Mouse (Mus musculus) liver, adult 2 months (tissue): ENCODE data around the gene Mrm2.

ENCODE experiments used
- CTCF ChIP-seq: fragments of 200-500 bp; IDR thresholded peaks from 2 replicates; pipeline ENCODE4 v1.5.1; 2011; ENCODE audit warnings: low read depth, low read length, control low read depth
- POLR2A ChIP-seq: fragments of 200-500 bp; IDR thresholded peaks from 2 replicates; pipeline ENCODE4 v1.6.1; 2011; ENCODE audit warnings: low read length, control low read depth; ENCODE audit not compliant: insufficient read depth; ENCODE audit errors: extremely low read depth

- TF ChIP-seq CTCF (no peak), POLR2A (no peak)
These were observed 8.1 kb upstream of the Mrm2 start for GRCm38 (mm10) chr5:140339836-140340235.
